Mouse (Mus musculus) cerebellum, adult 2 months (tissue): ENCODE measurements at regions not wholly inside any gene's neighbourhood (a gene's known extent, or its start where the extent isn't known, plus 50 kb on each side); places are given as distances from the start of the nearest gene placed in this dataset.

ENCODE experiments used
- DNase-seq, 2 experiments: peaks; one replicate each; pipeline ENCODE4 v3.0.0; 2021
- H3K27ac ChIP-seq: fragments of 200-500 bp; 2 replicates; pipeline ENCODE4 v1.5.1; 2012; ENCODE audit warnings: low read length, control low read depth, inconsistent platforms; ENCODE audit not compliant: insufficient read depth
- H3K27me3 ChIP-seq: fragments of 200-500 bp; 2 replicates; pipeline ENCODE4 v1.6.1; 2012; ENCODE audit warnings: inconsistent platforms, mild to moderate bottlenecking, low read length, moderate library complexity; ENCODE audit not compliant: control insufficient read depth, insufficient read depth
- H3K4me1 ChIP-seq: fragments of 200-500 bp; 2 replicates; pipeline ENCODE4 v1.6.1; 2011; ENCODE audit warnings: low read length; ENCODE audit not compliant: control insufficient read depth, insufficient read depth
- H3K4me3 ChIP-seq: fragments of 200-500 bp; replicated peaks from 2 replicates; pipeline ENCODE3; 2011; ENCODE audit warnings: mild to moderate bottlenecking, low read depth, low read length, control low read depth; ENCODE audit not compliant: insufficient read depth
- CTCF ChIP-seq: fragments of 200-500 bp; IDR thresholded peaks from 2 replicates; pipeline ENCODE4 v1.5.1; 2011; ENCODE audit warnings: low read depth, mild to moderate bottlenecking, control low read depth, low read length, moderate library complexity, borderline replicate concordance; ENCODE audit not compliant: insufficient read depth
- POLR2A ChIP-seq: fragments of 200-500 bp; IDR thresholded peaks from 2 replicates; pipeline ENCODE4 v1.6.1; 2011; ENCODE audit warnings: low read length, control low read depth, borderline replicate concordance; ENCODE audit not compliant: insufficient read depth
- WGBS: fragments of 180-500 bp; shearing (Covaris S2); methylation state at CpG from one replicate; pipeline ENCODE4 v1.1.7; 2018; 5-methylcytosine and 5-hydroxymethylcytosine counted together

DNA sequence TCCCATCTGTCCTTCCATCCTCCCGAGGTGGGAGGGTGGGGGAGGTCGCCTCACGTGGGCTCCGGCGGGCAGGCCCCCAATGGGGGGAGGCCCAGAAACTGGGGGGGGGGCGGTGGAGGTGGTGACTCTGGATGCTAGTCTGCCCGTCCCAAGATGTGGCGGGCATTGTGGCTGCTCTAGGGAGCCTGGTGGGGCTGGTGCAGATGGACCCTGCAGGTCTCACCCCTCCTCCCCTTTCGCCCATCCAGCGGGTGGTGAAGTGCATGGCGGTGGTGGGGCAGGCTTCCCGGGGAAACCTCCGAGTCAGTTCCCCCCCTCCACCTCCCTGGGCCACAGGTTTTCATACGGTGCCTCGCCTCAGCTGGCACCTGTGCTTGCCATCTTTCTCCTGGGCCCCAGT lies 88.6 kb downstream of the Inhba start:
- Histone ChIP-seq H3K4me3 (no peak overlapping the region), H3K4me1 (no peaks in the 10 kb centered on the region), H3K27ac (no peak overlapping the region), H3K27me3 (no peaks in the 10 kb centered on the region)
- DNase-seq: no peak
- 82% methylated on average over 13 of the region's 15 CpGs for WGBS
- TF ChIP-seq POLR2A: no peak
- no peak for TF ChIP-seq CTCF

DNA sequence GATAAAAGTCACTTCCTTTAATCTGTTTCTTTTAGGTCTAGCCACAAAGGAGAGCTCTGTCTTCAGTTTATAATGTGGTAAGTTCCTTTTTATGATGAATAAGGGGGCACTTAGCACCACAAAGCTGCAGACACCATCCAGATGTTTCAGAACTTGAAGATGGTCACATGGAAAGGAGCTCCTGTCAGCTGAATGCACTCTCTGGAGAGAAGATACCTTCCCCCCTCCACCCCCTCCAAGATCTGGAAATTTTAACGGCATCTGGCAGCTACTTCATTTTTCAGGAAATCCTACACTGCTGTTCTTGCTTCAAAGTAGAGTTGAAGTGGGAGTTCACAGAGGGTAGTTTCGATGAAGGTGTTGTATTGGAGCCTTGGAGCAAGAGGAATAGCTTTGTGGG lies 103.2 kb downstream of the Inhba start:
- H3K27ac ChIP-seq: no peak overlapping the region
- H3K27me3 ChIP-seq: no peaks in the 10 kb centered on the region
- TF ChIP-seq CTCF (no peak), POLR2A (no peak)
- DNase-seq: no peak
- H3K4me1 ChIP-seq: no peaks in the 10 kb centered on the region
- no peak overlapping the region for H3K4me3 ChIP-seq
- 77% methylated on average over 2 of the region's 2 CpGs for WGBS

DNA sequence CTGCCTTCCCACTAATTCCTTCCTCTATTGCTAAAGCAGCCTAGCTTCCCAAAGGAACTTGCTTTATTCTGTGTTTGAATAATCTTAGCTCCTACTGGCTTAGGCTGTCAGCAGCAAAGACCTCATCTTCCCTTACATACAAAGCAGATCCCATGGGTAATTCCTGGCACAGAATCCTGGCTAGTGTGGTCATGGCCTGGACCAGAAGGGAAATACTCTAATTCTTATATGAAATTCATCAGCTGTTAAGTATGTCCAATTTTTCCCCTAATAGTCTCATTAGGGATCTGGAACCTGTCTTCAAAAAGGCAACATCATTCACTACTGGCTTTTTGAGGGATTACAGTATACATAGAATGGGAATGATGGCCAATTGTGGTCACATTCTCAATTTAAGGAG lies 135.0 kb downstream of the Inhba start:
- no peaks in the 10 kb centered on the region for H3K4me1 ChIP-seq
- no peak overlapping the region for H3K27ac ChIP-seq
- H3K4me3 ChIP-seq: no peak overlapping the region
- H3K27me3 ChIP-seq: no peaks in the 10 kb centered on the region
- no peak for DNase-seq
- TF ChIP-seq CTCF: no peak
- TF ChIP-seq POLR2A: no peak

DNA sequence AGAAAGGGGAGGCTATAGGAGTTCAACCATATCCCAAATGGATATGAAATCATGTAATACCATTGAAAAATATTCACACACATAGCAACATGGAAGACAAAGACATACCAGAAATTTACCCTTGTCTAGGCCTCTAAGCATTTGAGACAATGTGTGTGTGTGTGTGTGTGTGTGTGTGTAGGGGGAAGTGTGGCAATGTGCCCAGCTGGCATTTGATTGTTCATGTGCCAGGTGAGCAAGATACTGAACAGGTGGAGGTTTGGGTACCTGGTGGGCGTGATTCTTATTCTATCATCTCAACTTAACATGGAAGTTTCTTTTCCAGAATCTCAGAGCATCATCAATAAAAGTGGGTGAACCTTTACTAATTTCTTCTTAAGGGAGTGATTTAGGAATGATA lies 143.3 kb downstream of the Inhba start:
- 42% methylated on average over 1 of the region's 1 CpGs for WGBS
- Histone ChIP-seq H3K4me3 (no peak overlapping the region), H3K27ac (no peak overlapping the region), H3K4me1 (no peaks in the 10 kb centered on the region), H3K27me3 (no peaks in the 10 kb centered on the region)
- no peak for DNase-seq
- TF ChIP-seq CTCF: no peak
- no peak for TF ChIP-seq POLR2A

DNA sequence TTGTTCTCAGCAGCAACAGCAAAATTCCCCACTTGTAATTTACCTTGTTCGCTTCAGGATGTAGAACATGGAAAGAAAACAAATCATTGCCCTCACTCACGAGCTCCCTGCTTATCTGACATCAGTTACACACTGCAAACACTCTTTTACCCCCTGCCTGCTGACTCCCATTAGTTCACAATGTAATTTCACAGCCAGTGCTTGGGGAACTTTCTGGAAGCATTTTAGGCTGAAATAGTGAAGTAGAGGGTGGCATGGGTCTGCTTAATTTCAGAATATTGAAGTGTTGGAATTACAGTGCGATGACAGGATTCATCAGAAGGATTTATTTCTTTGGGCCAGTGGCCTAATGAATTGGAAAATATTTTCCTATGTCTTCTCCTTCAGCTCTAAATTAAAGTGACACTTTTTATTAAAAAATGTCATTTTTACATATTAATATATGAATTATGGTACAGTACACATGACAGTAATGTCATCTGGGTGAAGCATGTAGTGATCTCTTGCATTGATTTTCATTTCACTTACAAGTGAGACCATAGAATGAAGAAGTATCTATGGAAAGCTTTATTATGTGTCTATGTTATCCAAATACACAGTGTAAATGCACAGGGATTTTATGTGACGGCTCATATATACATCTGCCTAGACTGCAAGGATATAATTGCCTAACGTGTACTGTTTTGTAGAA lies 153.7 kb downstream of the Inhba start:
- H3K4me1 ChIP-seq: no peaks in the 10 kb centered on the region
- WGBS: 81% methylated on average over 5 of the region's 5 CpGs
- H3K27me3 ChIP-seq: no peaks in the 10 kb centered on the region
- no peak overlapping the region for H3K27ac ChIP-seq
- H3K4me3 ChIP-seq: no peak overlapping the region
- TF ChIP-seq POLR2A: no peak
- no peak for TF ChIP-seq CTCF
- DNase-seq: no peak

DNA sequence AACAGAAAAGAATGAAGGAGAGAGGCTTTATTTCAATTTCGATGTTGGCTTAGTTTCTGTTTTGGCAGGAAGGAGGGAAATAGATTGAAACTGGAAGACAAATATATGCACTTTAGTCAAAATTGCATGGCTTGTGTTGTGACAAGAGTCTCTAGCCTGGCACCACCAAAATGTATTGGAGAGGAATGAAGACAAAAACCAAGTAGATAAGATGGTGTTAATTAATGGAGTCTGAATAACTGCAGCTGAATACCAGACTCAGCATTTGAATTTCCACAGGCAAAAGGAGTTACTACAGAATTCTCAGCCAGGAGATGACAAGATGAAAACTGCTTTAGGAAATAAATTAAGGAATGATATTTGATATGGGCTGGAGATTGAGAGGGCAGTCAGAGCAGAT lies 185.0 kb downstream of the Inhba start:
- Histone ChIP-seq H3K27ac (no peak overlapping the region), H3K4me1 (no peaks in the 10 kb centered on the region), H3K27me3 (no peaks in the 10 kb centered on the region), H3K4me3 (no peak overlapping the region)
- WGBS: 85% methylated on average over 1 of the region's 1 CpGs
- DNase-seq: no peak
- TF ChIP-seq CTCF (no peak), POLR2A (no peak)

DNA sequence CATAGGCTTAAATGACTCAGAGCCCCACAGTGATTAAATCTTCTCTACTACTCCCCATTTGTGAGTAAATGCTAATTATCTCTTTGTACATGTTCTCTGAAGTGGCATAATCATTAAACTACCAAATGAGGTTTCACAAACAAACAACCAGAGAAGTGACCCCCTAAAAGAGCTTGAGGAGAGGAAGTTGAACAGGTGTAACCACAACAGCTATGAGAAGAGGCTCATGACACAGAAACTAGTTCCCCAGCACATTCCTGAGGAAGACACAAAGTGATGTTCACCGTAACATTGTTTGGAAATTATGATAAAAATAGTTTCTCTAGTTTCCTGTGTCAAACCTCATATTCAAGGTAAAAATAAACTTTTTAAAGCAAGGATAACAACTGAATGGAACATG lies 188.4 kb downstream of the Inhba start:
- Histone ChIP-seq H3K4me3 (no peak overlapping the region), H3K27ac (no peak overlapping the region), H3K4me1 (no peaks in the 10 kb centered on the region), H3K27me3 (no peaks in the 10 kb centered on the region)
- DNase-seq: no peak
- TF ChIP-seq POLR2A (no peak), CTCF (no peak)
- WGBS: 95% methylated on average over 1 of the region's 1 CpGs

DNA sequence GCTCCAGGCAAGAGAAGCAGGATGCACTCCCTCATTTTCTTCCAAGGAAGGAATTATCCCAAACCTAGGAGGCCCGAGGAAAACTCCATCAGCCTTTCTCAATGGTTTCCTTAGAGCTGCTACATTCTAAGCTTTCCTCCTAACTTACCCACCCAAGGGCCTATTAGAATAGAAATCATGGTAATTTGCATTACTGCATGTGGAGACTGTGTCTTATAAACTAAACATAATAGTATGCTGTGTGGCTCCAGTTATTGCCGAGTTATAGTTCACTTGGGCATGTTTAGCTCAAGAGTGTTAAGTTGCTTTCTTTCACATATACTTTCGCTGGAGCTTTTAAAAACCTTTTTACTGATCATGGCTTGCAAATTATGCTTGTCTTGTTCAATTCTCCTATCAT lies 191.5 kb downstream of the Inhba start:
- Histone ChIP-seq H3K4me1 (no peaks in the 10 kb centered on the region), H3K27me3 (no peaks in the 10 kb centered on the region), H3K4me3 (no peak overlapping the region), H3K27ac (no peak overlapping the region)
- no peak for DNase-seq
- TF ChIP-seq POLR2A: no peak
- TF ChIP-seq CTCF: no peak
- WGBS: 88% methylated on average over 3 of the region's 3 CpGs
